Mouse (Mus musculus) limb, embryonic 14.5 days (tissue): ENCODE data around the gene Prkar1b. TPM values are rescaled to one million over a fixed set of nuclear protein-coding genes. Genes with fewer than 3 reads are reported as not detected.

Experiments
- ATAC-seq: fragments of 200-750 bp; cut with Nextera tagmentation; 2 replicates; pipeline ENCODE4 v1.8.0; 2017; ENCODE audit warnings: low read depth, moderate number of reproducible peaks, moderate TSS enrichment; ENCODE audit not compliant: low FRiP score
- DNase-seq: peaks from one replicate; pipeline ENCODE4 v3.0.0-alpha.2; 2015; ENCODE audit warnings: low spot score
- H3K27ac ChIP-seq: fragments of 300-500 bp; sonication (generic); replicated peaks from 2 replicates; pipeline ENCODE4 v1.5.1; 2014; ENCODE audit warnings: low read depth, mild to moderate bottlenecking, low read length, moderate library complexity, mixed read lengths
- H3K27me3 ChIP-seq: fragments of 300-500 bp; sonication (generic); 2 replicates; pipeline ENCODE4 v1.6.1; 2014; ENCODE audit warnings: low read length, mixed read lengths; ENCODE audit not compliant: control insufficient read depth, insufficient read depth
- H3K36me3 ChIP-seq: fragments of 300-500 bp; sonication (generic); 2 replicates; pipeline ENCODE4 v1.6.1; 2014; ENCODE audit warnings: mild to moderate bottlenecking, low read length, moderate library complexity, mixed read lengths; ENCODE audit not compliant: control insufficient read depth, insufficient read depth
- H3K4me1 ChIP-seq: fragments of 300-500 bp; sonication (generic); 2 replicates; pipeline ENCODE4 v1.6.1; 2014; ENCODE audit warnings: antibody characterized with exemption, low read length, mixed read lengths; ENCODE audit not compliant: control insufficient read depth, insufficient read depth
- H3K4me2 ChIP-seq: fragments of 300-500 bp; sonication (generic); replicated peaks from 2 replicates; pipeline ENCODE4 v1.6.1; 2014; ENCODE audit warnings: low read depth, mild to moderate bottlenecking, low read length, moderate library complexity; ENCODE audit not compliant: severe bottlenecking
- H3K4me3 ChIP-seq: fragments of 300-500 bp; sonication (generic); replicated peaks from 2 replicates; pipeline ENCODE4 v1.5.1; 2014; ENCODE audit warnings: low read length
- H3K9ac ChIP-seq: fragments of 300-500 bp; sonication (generic); 2 replicates; pipeline ENCODE4 v1.6.1; 2014; ENCODE audit warnings: mild to moderate bottlenecking, low read depth, low read length, moderate library complexity; ENCODE audit not compliant: severe bottlenecking
- H3K9me3 ChIP-seq: fragments of 300-500 bp; sonication (generic); 2 replicates; pipeline ENCODE4 v1.6.1; 2016; ENCODE audit warnings: low read length; ENCODE audit not compliant: control insufficient read depth
- POLR2A ChIP-seq: fragments of 200-500 bp; IDR thresholded peaks from 2 replicates; pipeline ENCODE4 v1.8.0; 2012; ENCODE audit warnings: inconsistent platforms, mild to moderate bottlenecking, moderate library complexity, borderline replicate concordance; ENCODE audit not compliant: insufficient read depth, insufficient read length; ENCODE audit errors: extremely low read depth
- WGBS: fragments of 180-500 bp; shearing (Covaris S2); extraction: QIAGEN DNeasy Blood & Tissue Kit; methylation state at CpG from one replicate; pipeline ENCODE4 v1.1.7; 2014; 5-methylcytosine and 5-hydroxymethylcytosine counted together
- polyA plus RNA-seq, 2 experiments: library from polyadenylated mRNA; depleted of rRNA in 1 of 2; stranded (reverse) in 1 of 2; unstranded in 1 of 2; fragments of >200 nt; fragmentation: Nextera tagmentation in 1 of 2; extraction: Ambion mirVana in 1 of 2; gene quantifications; 2 replicates each; pipeline versions ENCODE4 v1.2.1 to v1.2.3; 2012 to 2014

Prkar1b gene
- polyA plus RNA-seq, 2 experiments = 15.8 to 19.2 TPM

DNA sequence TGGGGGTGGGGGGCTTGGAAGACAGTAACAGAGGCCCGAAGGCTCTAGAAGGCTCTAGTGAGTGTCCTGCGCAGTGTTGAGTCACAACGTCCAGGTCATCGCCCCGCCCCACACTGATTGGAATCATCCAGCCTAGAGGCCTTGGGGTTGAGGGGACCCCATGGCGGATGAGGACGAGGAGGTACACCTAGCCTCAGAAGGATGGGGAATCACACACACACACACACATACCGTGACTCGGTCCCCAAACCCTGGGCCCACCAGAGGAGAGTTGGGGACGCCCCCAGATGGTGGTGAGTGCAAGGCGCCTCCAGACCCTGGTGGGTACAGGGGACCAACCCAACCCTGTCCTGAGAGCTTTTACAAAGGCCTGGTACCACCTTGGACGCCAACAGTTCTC is 20.7 kb downstream of the Prkar1b start:
- H3K4me2 ChIP-seq = peak overlapping the region; percentile 63
- peaks cover 4% of the 10 kb centered on the region for H3K4me1 ChIP-seq
- H3K4me3 ChIP-seq = peak overlapping the region; percentile 55
- DNase-seq (no peak), ATAC-seq (peak; percentile 30; the same call in 1 of the 2 replicates)
- H3K9me3 ChIP-seq = no peaks in the 10 kb centered on the region
- H3K27ac ChIP-seq = no peak overlapping the region
- H3K27me3 ChIP-seq = peaks cover 8% of the 10 kb centered on the region; the same call in 1 of the 2 replicates
- H3K36me3 ChIP-seq = no peaks in the 10 kb centered on the region
- WGBS = 16% methylated on average over 12 of the region's 12 CpGs
- TF ChIP-seq POLR2A = no peak
- peak overlapping the region; percentile 64 for H3K9ac ChIP-seq

DNA sequence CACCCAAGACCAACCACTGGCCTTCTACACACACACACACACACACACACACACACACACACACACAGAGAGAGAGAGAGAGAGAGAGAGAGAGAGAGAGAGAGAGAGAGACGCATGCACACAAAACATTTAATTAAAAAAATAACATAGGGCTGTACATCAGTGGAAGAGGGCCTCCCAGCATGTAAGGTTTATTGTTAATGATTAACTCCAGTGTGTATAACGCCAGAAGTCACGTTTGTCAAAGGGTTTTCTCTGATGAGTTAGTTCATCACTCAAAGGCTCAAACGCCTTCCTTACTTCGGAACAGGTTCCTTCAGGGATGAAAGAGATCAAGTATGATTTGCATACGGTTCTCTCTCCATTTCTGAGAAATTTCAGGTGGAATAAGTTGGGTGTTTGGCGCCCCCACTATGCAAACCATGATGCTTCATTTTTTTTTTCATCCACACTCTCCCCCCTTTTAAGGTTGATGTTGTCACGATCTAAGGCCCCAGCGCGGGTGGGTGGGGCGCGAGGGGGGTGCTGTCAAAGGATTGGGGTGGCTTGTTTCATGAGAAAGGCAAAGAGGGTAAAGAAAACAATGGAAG is 21.2 kb downstream of the Prkar1b start:
- WGBS = 43% methylated on average over 12 of the region's 12 CpGs
- TF ChIP-seq POLR2A = no peak

GRCm38 (mm10) chr5:139125717-139126116 is 24.1 kb downstream of the Prkar1b start:
- no peak overlapping the region for H3K4me2 ChIP-seq
- peaks cover 4% of the 10 kb centered on the region for H3K4me1 ChIP-seq
- H3K36me3 ChIP-seq = no peaks in the 10 kb centered on the region
- no peak for TF ChIP-seq POLR2A
- H3K4me3 ChIP-seq = no peak overlapping the region
- ATAC-seq = no peak
- 66% methylated on average over 3 of the region's 3 CpGs for WGBS
- no peak overlapping the region for H3K9ac ChIP-seq
- H3K9me3 ChIP-seq = no peaks in the 10 kb centered on the region
- DNase-seq = no peak
- peaks cover 8% of the 10 kb centered on the region; the same call in 1 of the 2 replicates for H3K27me3 ChIP-seq
- no peak overlapping the region for H3K27ac ChIP-seq

More for the DNA sequence above, 21.2 kb downstream of the Prkar1b start:
- Histone ChIP-seq H3K36me3 (no peaks in the 10 kb centered on the region), H3K4me1 (peaks cover 4% of the 10 kb centered on the region), H3K4me3 (peak overlapping the region; percentile 55), H3K27me3 (peaks cover 8% of the 10 kb centered on the region; the same call in 1 of the 2 replicates), H3K9me3 (no peaks in the 10 kb centered on the region), H3K4me2 (peak overlapping the region; percentile 63), H3K9ac (peak overlapping the region; percentile 64; the same call in 1 of the 2 replicates), H3K27ac (no peak overlapping the region)
- DNase-seq (no peak), ATAC-seq (no peak)

GRCm38 (mm10) chr5:139118961-139119276 is 30.9 kb downstream of the Prkar1b start:
- Histone ChIP-seq H3K9me3 (no peaks in the 10 kb centered on the region), H3K4me1 (no peaks in the 10 kb centered on the region), H3K4me2 (no peak overlapping the region), H3K36me3 (no peaks in the 10 kb centered on the region), H3K4me3 (no peak overlapping the region), H3K27ac (no peak overlapping the region), H3K27me3 (no peaks in the 10 kb centered on the region), H3K9ac (no peak overlapping the region)
- ATAC-seq (no peak), DNase-seq (no peak)
- WGBS = 61% methylated on average over 2 of the region's 2 CpGs
- TF ChIP-seq POLR2A = no peak

- WGBS = 64% methylated on average over 5 of the region's 5 CpGs
- no peak for ATAC-seq
- H3K4me3 ChIP-seq = no peak overlapping the region
- no peak for DNase-seq
- no peaks in the 10 kb centered on the region for H3K9me3 ChIP-seq
- TF ChIP-seq POLR2A = no peak
- H3K27ac ChIP-seq = no peak overlapping the region
- no peaks in the 10 kb centered on the region for H3K4me1 ChIP-seq
- H3K27me3 ChIP-seq = no peaks in the 10 kb centered on the region
- H3K4me2 ChIP-seq = no peak overlapping the region
- no peaks in the 10 kb centered on the region for H3K36me3 ChIP-seq
- no peak overlapping the region for H3K9ac ChIP-seq
These were observed 31.5 kb downstream of the Prkar1b start for GRCm38 (mm10) chr5:139118139-139118960.
